Mouse (Mus musculus) liver, embryonic 11.5 days (tissue): ENCODE measurements around the gene Il17re. TPM values are rescaled to one million over a fixed set of nuclear protein-coding genes. Genes with fewer than 3 reads are reported as not detected.

Experiments
- ATAC-seq: fragments of 200-750 bp; cut with Nextera tagmentation; replicated peaks from 2 replicates; pipeline ENCODE4 v1.8.0; 2017; ENCODE audit warnings: moderate number of reproducible peaks, mild to moderate bottlenecking, moderate TSS enrichment, moderate library complexity; ENCODE audit not compliant: low FRiP score
- DNase-seq: peaks from one replicate; pipeline ENCODE4 v3.0.0-alpha.2; 2017; ENCODE audit warnings: low spot score
- H3K27ac ChIP-seq: fragments of 300-500 bp; sonication (generic); 2 replicates; pipeline ENCODE4 v1.5.1; 2014; ENCODE audit warnings: mild to moderate bottlenecking, low read depth, low read length, control low read depth
- H3K27me3 ChIP-seq: fragments of 300-500 bp; sonication (generic); replicated peaks from 2 replicates; pipeline ENCODE4 v1.6.1; 2014; ENCODE audit warnings: low read length, mixed read lengths; ENCODE audit not compliant: control insufficient read depth, insufficient read depth
- H3K36me3 ChIP-seq: fragments of 300-500 bp; sonication (generic); 2 replicates; pipeline ENCODE4 v1.6.1; 2014; ENCODE audit warnings: mild to moderate bottlenecking, low read length, moderate library complexity, mixed read lengths; ENCODE audit not compliant: control insufficient read depth, insufficient read depth
- H3K4me1 ChIP-seq: fragments of 300-500 bp; sonication (generic); replicated peaks from 2 replicates; pipeline ENCODE4 v1.6.1; 2014; ENCODE audit warnings: low read length, mixed read lengths; ENCODE audit not compliant: control insufficient read depth, insufficient read depth
- H3K4me2 ChIP-seq: fragments of 300-500 bp; sonication (generic); 2 replicates; pipeline ENCODE4 v1.6.1; 2014; ENCODE audit warnings: mild to moderate bottlenecking, control low read depth, moderate library complexity
- H3K4me3 ChIP-seq: fragments of 300-500 bp; sonication (generic); 2 replicates; pipeline ENCODE4 v1.5.1; 2014; ENCODE audit warnings: low read depth, low read length, control low read depth
- H3K9ac ChIP-seq: fragments of 300-500 bp; sonication (generic); 2 replicates; pipeline ENCODE4 v1.6.1; 2014; ENCODE audit warnings: low read depth, low read length, control low read depth
- H3K9me3 ChIP-seq: fragments of 300-500 bp; sonication (generic); 2 replicates; pipeline ENCODE4 v1.6.1; 2016; ENCODE audit warnings: low read length, inconsistent platforms, mixed read lengths; ENCODE audit not compliant: control insufficient read depth
- WGBS: fragments of 180-500 bp; shearing (Covaris S2); extraction: QIAGEN DNeasy Blood & Tissue Kit; methylation state at CpG from one replicate; pipeline ENCODE4 v1.1.7; 2014; 5-methylcytosine and 5-hydroxymethylcytosine counted together
- polyA plus RNA-seq: library from polyadenylated mRNA; unstranded; fragments of >200 nt; fragmentation: Nextera tagmentation; extraction: Ambion mirVana; gene quantifications from 2 replicates; pipeline ENCODE4 v1.2.1, GENCODE M21; 2014

Il17re gene
- polyA plus RNA-seq, 1 experiment from 2014 or later, result 1.5 TPM

- DNase-seq (no peak), ATAC-seq (no peak)
- H3K9ac ChIP-seq, result no peak overlapping the region
- H3K4me2 ChIP-seq, result no peak overlapping the region
- H3K27ac ChIP-seq, result no peak overlapping the region
- no peaks in the 10 kb centered on the region for H3K4me1 ChIP-seq
- no peaks in the 10 kb centered on the region for H3K9me3 ChIP-seq
- WGBS, result 76% methylated on average over 2 of the region's 2 CpGs
- peaks cover 19% of the 10 kb centered on the region for H3K36me3 ChIP-seq
- H3K27me3 ChIP-seq, result no peaks in the 10 kb centered on the region
- no peak overlapping the region for H3K4me3 ChIP-seq
Observed at GRCm38 (mm10) chr6:113451839-113452238, 6.4 kb upstream of the Il17re start.

GRCm38 (mm10) chr6:113455007-113455406 lies 3.3 kb upstream of the Il17re start:
- no peak for ATAC-seq
- Histone ChIP-seq H3K27me3 (no peaks in the 10 kb centered on the region), H3K4me2 (no peak overlapping the region), H3K4me3 (no peak overlapping the region), H3K36me3 (no peaks in the 10 kb centered on the region), H3K9ac (no peak overlapping the region), H3K9me3 (no peaks in the 10 kb centered on the region), H3K4me1 (0 out of 2 replicates have a peak, but pooled peaks cover 2% of the 10 kb centered on the region), H3K27ac (no peak overlapping the region)
- 48% methylated on average over 5 of the region's 5 CpGs for WGBS
- DNase-seq, result no peak

- Histone ChIP-seq H3K9ac (no peak overlapping the region), H3K27me3 (no peaks in the 10 kb centered on the region), H3K4me1 (0 out of 2 replicates have a peak, but pooled peaks cover 2% of the 10 kb centered on the region), H3K36me3 (no peaks in the 10 kb centered on the region), H3K9me3 (no peaks in the 10 kb centered on the region), H3K4me3 (no peak overlapping the region), H3K27ac (no peak overlapping the region), H3K4me2 (no peak overlapping the region)
- DNase-seq, result no peak
- WGBS, result 58% methylated on average over 10 of the region's 10 CpGs
- ATAC-seq, result no peak
Observed at GRCm38 (mm10) chr6:113458635-113459034, 351 bp downstream of the Il17re start.

- Histone ChIP-seq H3K9ac (no peak overlapping the region), H3K4me2 (no peak overlapping the region), H3K4me1 (peaks cover under 1% of the 10 kb centered on the region; the same call in 1 of the 2 replicates), H3K36me3 (no peaks in the 10 kb centered on the region), H3K9me3 (no peaks in the 10 kb centered on the region), H3K27ac (no peak overlapping the region), H3K27me3 (no peaks in the 10 kb centered on the region), H3K4me3 (no peak overlapping the region)
- DNase-seq (no peak), ATAC-seq (no peak)
- WGBS, result 63% methylated on average over 7 of the region's 7 CpGs
Observed at GRCm38 (mm10) chr6:113464040-113464439, 5.8 kb downstream of the Il17re start.

GRCm38 (mm10) chr6:113465602-113466001 lies 7.3 kb downstream of the Il17re start:
- ATAC-seq (no peak), DNase-seq (no peak)
- Histone ChIP-seq H3K4me1 (peaks cover 8% of the 10 kb centered on the region), H3K9ac (no peak overlapping the region), H3K36me3 (no peaks in the 10 kb centered on the region), H3K4me2 (no peak overlapping the region), H3K27me3 (peaks cover 10% of the 10 kb centered on the region), H3K27ac (no peak overlapping the region), H3K9me3 (no peaks in the 10 kb centered on the region), H3K4me3 (no peak overlapping the region)
- 56% methylated on average over 5 of the region's 5 CpGs for WGBS

- 68% methylated on average over 3 of the region's 3 CpGs for WGBS
- Histone ChIP-seq H3K4me1 (peaks cover 11% of the 10 kb centered on the region), H3K4me2 (no peak overlapping the region), H3K27me3 (peaks cover 26% of the 10 kb centered on the region), H3K27ac (no peak overlapping the region), H3K9ac (no peak overlapping the region), H3K36me3 (no peaks in the 10 kb centered on the region), H3K9me3 (no peaks in the 10 kb centered on the region), H3K4me3 (no peak overlapping the region)
- DNase-seq (no peak), ATAC-seq (no peak)
Observed at GRCm38 (mm10) chr6:113468512-113468911, 10.2 kb downstream of the Il17re start.

GRCm38 (mm10) chr6:113469021-113469420 lies 10.7 kb downstream of the Il17re start:
- H3K27me3 ChIP-seq, result peaks cover 28% of the 10 kb centered on the region
- H3K9me3 ChIP-seq, result no peaks in the 10 kb centered on the region
- H3K36me3 ChIP-seq, result no peaks in the 10 kb centered on the region
- peaks cover 11% of the 10 kb centered on the region for H3K4me1 ChIP-seq
- H3K27ac ChIP-seq, result no peak overlapping the region
- H3K9ac ChIP-seq, result peak overlapping the region; percentile 39
- DNase-seq (peak; percentile 54), ATAC-seq (peak; percentile 67)
- 6% methylated on average over 9 of the region's 9 CpGs for WGBS
- H3K4me2 ChIP-seq, result peak overlapping the region; percentile 77
- peak overlapping the region; percentile 44 for H3K4me3 ChIP-seq

GRCm38 (mm10) chr6:113469432-113469831 lies 11.1 kb downstream of the Il17re start:
- Histone ChIP-seq H3K9ac (peak overlapping the region; percentile 39), H3K4me2 (peak overlapping the region; percentile 77), H3K27ac (no peak overlapping the region), H3K4me3 (peak overlapping the region; percentile 44), H3K36me3 (no peaks in the 10 kb centered on the region), H3K4me1 (peaks cover 11% of the 10 kb centered on the region), H3K27me3 (peaks cover 28% of the 10 kb centered on the region), H3K9me3 (no peaks in the 10 kb centered on the region)
- 2% methylated on average over 31 of the region's 31 CpGs for WGBS
- DNase-seq (peak; percentile 70), ATAC-seq (peak; percentile 66)

- ATAC-seq, result 0 out of 2 replicates have a peak, but pooled peaks have one; percentile 9
- WGBS, result 37% methylated on average over 12 of the region's 12 CpGs
- DNase-seq, result no peak
- Histone ChIP-seq H3K4me3 (peak within 1 kb of the TSS; percentile 18; the same call in 1 of the 2 replicates), H3K9ac (peak within 1 kb of the TSS; percentile 6; the same call in 1 of the 2 replicates), H3K4me2 (peak within 1 kb of the TSS; percentile 39), H3K27ac (no peak within 1 kb of the TSS), H3K36me3 (no peaks in the 10 kb centered on the region), H3K27me3 (peaks cover 28% of the 10 kb centered on the region), H3K4me1 (peaks cover 11% of the 10 kb centered on the region), H3K9me3 (no peaks in the 10 kb centered on the region)
Observed at GRCm38 (mm10) chr6:113471297-113471936, 13.1 kb downstream of the Il17re start, which contains the start of gene Il17rc. Gene Il17rc (plus strand): TSS chr6:113471427.
